Mouse (Mus musculus): Measurements from ENCODE around the gene Hes1.

DNA sequence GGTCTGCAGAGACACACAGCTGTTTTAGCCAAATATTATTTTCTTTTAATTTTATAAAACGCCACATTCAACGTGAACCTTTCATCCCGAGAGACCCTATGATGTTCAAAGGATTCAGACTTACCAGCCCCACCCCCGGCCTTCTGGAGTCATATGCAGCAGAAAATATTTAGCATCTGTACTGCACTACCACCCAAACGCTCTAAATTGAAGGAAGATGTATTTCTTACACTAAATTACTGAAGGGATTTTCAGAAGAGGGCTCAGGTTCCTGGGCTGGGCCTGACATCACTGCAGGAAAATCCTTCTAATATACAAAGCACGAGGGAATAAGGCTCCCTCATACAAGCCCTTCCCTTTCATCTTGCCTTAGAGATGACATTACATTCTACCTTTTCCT lies 39.3 kb downstream of the Hes1 start:
- TF ChIP-seq CTCF (IDR thresholded peaks at IDR 0.05) (no peak), EP300 (IDR thresholded peaks at IDR 0.05) (no peak)
